Mouse (Mus musculus): Measurements from ENCODE around the gene Ltb4r2. TPM values are rescaled to one million over a fixed set of nuclear protein-coding genes. Genes with fewer than 3 reads are reported as not detected.

Gene Ltb4r2
- polyA plus RNA-seq (2017; shearing (Covaris generic)), result not detected

GRCm38 (mm10) chr14:55761163-55761562 is at the start of gene Ltb4r2:
Gene Ltb4r2, plus strand, starts transcription at chr14:55761428.

GRCm38 (mm10) chr14:55713729-55714122 is 47.5 kb upstream of the Ltb4r2 start, which contains the start of gene Tgm1:
Gene Tgm1, minus strand, starts transcription at chr14:55713926.

GRCm38 (mm10) chr14:55721700-55722437 is 39.4 kb upstream of the Ltb4r2 start, which contains the start of gene Rabggta:
Gene Rabggta, minus strand, starts transcription at chr14:55722263.

GRCm38 (mm10) chr14:55745180-55745860 is 15.9 kb upstream of the Ltb4r2 start, which contains the start of the genes Dhrs1 and Nop9:
Gene Dhrs1, minus strand, starts transcription at chr14:55745690.
Gene Nop9, plus strand, starts transcription at chr14:55745693.

GRCm38 (mm10) chr14:55758363-55758784 is 2.9 kb upstream of the Ltb4r2 start, which contains the start of gene Cideb:
Gene Cideb, minus strand, starts transcription at chr14:55758458.

GRCm38 (mm10) chr14:55765696-55766095 is 4.5 kb downstream of the Ltb4r2 start, which contains the start of gene Ltb4r1:
Gene Ltb4r1, plus strand, starts transcription at chr14:55765962.

GRCm38 (mm10) chr14:55783958-55784235 is 22.7 kb downstream of the Ltb4r2 start, which contains the start of gene Adcy4:
Gene Adcy4, minus strand, starts transcription at chr14:55784095.

GRCm38 (mm10) chr14:55788256-55789050 is 27.2 kb downstream of the Ltb4r2 start, which contains the start of gene Ripk3:
Gene Ripk3, minus strand, starts transcription at chr14:55788865.

Other genes starting within 250 kb of the Ltb4r2 start
- 0.12 TPM for gene Nrl, start 236.4 kb upstream of the Ltb4r2 start, polyA plus RNA-seq (2017; shearing (Covaris generic))
- 48.4 TPM for gene Pck2, start 221.2 kb upstream of the Ltb4r2 start, polyA plus RNA-seq (2017; shearing (Covaris generic))
- gene Dcaf11, start 201.4 kb upstream of the Ltb4r2 start, polyA plus RNA-seq (2017; shearing (Covaris generic)), result 170 TPM
- 4.8 TPM for gene A730061H03Rik, start 201.0 kb upstream of the Ltb4r2 start, polyA plus RNA-seq (2017; shearing (Covaris generic))
- not detected for gene Fitm1, start 185.8 kb upstream of the Ltb4r2 start, polyA plus RNA-seq (2017; shearing (Covaris generic))
- 1,184 TPM for gene Psme1, start 183.3 kb upstream of the Ltb4r2 start, polyA plus RNA-seq (2017; shearing (Covaris generic))
- gene Emc9, start 176.1 kb upstream of the Ltb4r2 start, polyA plus RNA-seq (2017; shearing (Covaris generic)), result 48.1 TPM
- 937 TPM for gene Psme2, start 170.3 kb upstream of the Ltb4r2 start, polyA plus RNA-seq (2017; shearing (Covaris generic))
- 64.3 TPM for gene Rnf31, start 169.7 kb upstream of the Ltb4r2 start, polyA plus RNA-seq (2017; shearing (Covaris generic))
- 237 TPM for gene Irf9, start 157.9 kb upstream of the Ltb4r2 start, polyA plus RNA-seq (2017; shearing (Covaris generic))
- gene Rec8, start 143.4 kb upstream of the Ltb4r2 start, polyA plus RNA-seq (2017; shearing (Covaris generic)), result 8.1 TPM
- 53.3 TPM for gene Ipo4, start 125.5 kb upstream of the Ltb4r2 start, polyA plus RNA-seq (2017; shearing (Covaris generic))
- 2.8 TPM for gene Gm49378, start 123.5 kb upstream of the Ltb4r2 start, polyA plus RNA-seq (2017; shearing (Covaris generic))
- 96.0 TPM for gene Tm9sf1, start 117.6 kb upstream of the Ltb4r2 start, polyA plus RNA-seq (2017; shearing (Covaris generic))
- 1.6 TPM for gene Tssk4, start 111.2 kb upstream of the Ltb4r2 start, polyA plus RNA-seq (2017; shearing (Covaris generic))
- gene Mdp1, start 100.9 kb upstream of the Ltb4r2 start, polyA plus RNA-seq (2017; shearing (Covaris generic)), result 112 TPM
- gene Gmpr2, start 89.5 kb upstream of the Ltb4r2 start, polyA plus RNA-seq (2017; shearing (Covaris generic)), result 58.4 TPM
- gene Nedd8, start 89.3 kb upstream of the Ltb4r2 start, polyA plus RNA-seq (2017; shearing (Covaris generic)), result 496 TPM
- 66.3 TPM for gene Tinf2, start 79.6 kb upstream of the Ltb4r2 start, polyA plus RNA-seq (2017; shearing (Covaris generic))
- 0.26 TPM for gene Tgm1, start 47.5 kb upstream of the Ltb4r2 start, polyA plus RNA-seq (2017; shearing (Covaris generic))
- 90.8 TPM for gene Rabggta, start 39.2 kb upstream of the Ltb4r2 start, polyA plus RNA-seq (2017; shearing (Covaris generic))
- 54.2 TPM for gene Dhrs1, start 15.7 kb upstream of the Ltb4r2 start, polyA plus RNA-seq (2017; shearing (Covaris generic))
- 12.1 TPM for gene Nop9, start 15.7 kb upstream of the Ltb4r2 start, polyA plus RNA-seq (2017; shearing (Covaris generic))
- gene Cideb, start 3.0 kb upstream of the Ltb4r2 start, polyA plus RNA-seq (2017; shearing (Covaris generic)), result not detected
- gene Ltb4r1, start 4.5 kb downstream of the Ltb4r2 start, polyA plus RNA-seq (2017; shearing (Covaris generic)), result 1.4 TPM
- gene Adcy4, start 22.7 kb downstream of the Ltb4r2 start, polyA plus RNA-seq (2017; shearing (Covaris generic)), result not detected
- gene Ripk3, start 27.4 kb downstream of the Ltb4r2 start, polyA plus RNA-seq (2017; shearing (Covaris generic)), result 79.6 TPM
- not detected for gene Nfatc4, start 61.7 kb downstream of the Ltb4r2 start, polyA plus RNA-seq (2017; shearing (Covaris generic))
- 1.7 TPM for gene Nynrin, start 92.6 kb downstream of the Ltb4r2 start, polyA plus RNA-seq (2017; shearing (Covaris generic))
- gene Cbln3, start 123.0 kb downstream of the Ltb4r2 start, polyA plus RNA-seq (2017; shearing (Covaris generic)), result 0.25 TPM
- gene Khnyn, start 123.5 kb downstream of the Ltb4r2 start, polyA plus RNA-seq (2017; shearing (Covaris generic)), result 90.5 TPM
- 86.9 TPM for gene Sdr39u1, start 138.9 kb downstream of the Ltb4r2 start, polyA plus RNA-seq (2017; shearing (Covaris generic))
- gene Cma1, start 183.2 kb downstream of the Ltb4r2 start, polyA plus RNA-seq (2017; shearing (Covaris generic)), result not detected
- not detected for gene Cma2, start 189.6 kb downstream of the Ltb4r2 start, polyA plus RNA-seq (2017; shearing (Covaris generic))

All from CD4-positive, CD25-positive, alpha-beta regulatory T cell, adult 9 weeks (primary cell).